Mouse (Mus musculus) gastrocnemius, postnatal 4 days (tissue): ENCODE measurements at regions not wholly inside any gene's neighbourhood (a gene's known extent, or its start where the extent isn't known, plus 50 kb on each side); places are given as distances from the start of the nearest gene placed in this dataset.

Experiments used
- DNase-seq, 2 experiments: peaks; one replicate each; pipeline ENCODE4 v3.0.0; 2021 to 2022; ENCODE audit warnings: low spot score in 2 of 2, mixed read lengths in 2 of 2

DNA sequence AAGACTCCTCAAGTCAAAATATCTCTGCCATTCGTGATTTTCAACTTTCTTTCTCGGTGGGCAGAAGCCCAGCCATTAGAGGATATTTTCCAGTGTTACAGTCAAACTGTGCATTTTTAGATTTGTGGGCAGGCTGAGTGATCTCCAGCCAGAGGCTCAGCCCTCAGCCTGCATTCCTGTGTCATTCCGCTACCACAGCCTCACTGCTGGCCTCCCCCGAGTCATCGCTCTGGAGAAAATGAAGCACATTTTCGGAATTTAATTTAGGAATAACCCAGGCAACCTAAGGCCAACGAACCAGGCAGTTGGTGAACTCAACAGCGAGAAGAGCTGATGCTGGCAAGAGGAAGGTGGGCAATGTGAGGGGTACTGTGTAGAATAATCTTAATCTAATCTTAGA lies 80.9 kb upstream of the Nudt7 start:
- no peak for DNase-seq

DNA sequence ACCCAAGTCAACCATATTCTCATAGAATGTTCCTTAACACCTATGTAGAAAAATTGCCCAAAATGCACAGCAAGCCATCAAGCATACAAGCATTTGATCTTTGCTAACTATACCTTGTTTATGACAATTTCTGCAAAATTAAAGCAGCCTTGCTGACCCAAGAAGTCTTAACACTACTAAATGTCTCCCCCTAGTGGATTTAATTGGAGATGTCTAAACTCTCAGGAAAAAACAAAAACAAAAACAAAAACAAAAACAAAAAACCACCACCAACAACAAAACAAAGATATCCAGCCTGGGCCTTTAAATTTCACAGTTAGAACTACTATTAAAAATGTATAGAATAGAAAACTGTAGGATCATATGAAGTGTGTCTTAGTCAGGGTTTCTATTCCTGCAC lies 69.8 kb upstream of the Nudt7 start:
- DNase-seq, result no peak

DNA sequence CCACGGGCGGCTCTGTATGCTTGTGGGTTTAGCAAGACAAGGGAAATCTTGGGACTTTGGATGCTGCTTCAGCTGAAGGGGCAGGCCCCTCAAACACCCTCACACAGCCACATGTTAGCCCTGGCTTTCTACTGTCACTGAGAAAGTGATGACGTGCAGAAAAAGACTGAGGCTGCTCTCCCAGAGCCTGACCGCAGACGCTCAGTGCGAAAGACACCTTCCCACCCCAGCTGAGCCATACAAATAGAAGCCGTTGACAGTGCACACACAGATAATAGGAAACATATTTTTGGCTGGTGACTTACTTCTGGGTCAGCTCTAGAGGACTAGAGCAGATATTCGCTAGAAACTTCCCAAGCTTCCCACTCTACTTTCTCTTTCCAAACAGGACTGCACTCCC lies 61.0 kb upstream of the Nudt7 start:
- DNase-seq, result no peak

DNA sequence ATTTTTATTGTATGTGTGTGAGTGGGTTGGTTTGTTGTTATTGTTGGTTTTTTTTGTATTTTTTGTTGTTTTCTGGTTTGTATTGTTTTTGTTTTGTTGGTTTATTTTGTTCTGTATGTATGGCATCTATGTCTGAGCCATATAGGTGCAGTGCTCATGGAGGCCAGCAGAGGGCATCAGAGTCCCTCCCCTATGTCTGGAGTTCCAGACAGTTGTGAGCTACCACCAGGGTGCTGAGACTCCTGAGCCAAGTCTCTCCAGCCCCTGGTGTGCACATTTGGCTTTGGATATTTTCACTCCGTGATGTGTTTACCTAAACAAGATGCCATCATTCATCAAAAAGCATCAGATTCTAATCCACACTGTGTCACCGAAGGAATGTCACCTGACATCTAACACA lies 59.2 kb upstream of the Nudt7 start:
- peak in 1 of 2 experiments; percentile 11 for DNase-seq

DNA sequence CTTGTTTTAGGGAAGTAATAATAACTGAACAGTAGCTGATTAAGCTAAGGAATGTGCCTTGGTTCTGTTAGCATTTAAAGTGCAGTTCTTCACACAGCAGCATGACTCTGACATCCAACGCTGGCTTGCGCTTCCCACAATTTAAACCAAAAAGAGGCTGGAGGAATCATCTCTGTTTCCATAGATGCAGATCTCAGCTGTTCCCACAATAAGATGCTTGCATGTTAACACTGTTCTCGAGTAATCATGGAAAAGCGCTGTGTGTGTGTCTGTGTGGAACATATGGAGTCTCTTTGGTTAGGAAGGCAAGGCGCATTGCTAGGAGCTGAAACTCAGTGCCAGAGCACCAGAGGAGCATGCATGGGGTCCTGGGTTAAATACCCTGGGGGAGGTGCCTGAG lies 56.7 kb upstream of the Nudt7 start:
- no peak for DNase-seq

DNA sequence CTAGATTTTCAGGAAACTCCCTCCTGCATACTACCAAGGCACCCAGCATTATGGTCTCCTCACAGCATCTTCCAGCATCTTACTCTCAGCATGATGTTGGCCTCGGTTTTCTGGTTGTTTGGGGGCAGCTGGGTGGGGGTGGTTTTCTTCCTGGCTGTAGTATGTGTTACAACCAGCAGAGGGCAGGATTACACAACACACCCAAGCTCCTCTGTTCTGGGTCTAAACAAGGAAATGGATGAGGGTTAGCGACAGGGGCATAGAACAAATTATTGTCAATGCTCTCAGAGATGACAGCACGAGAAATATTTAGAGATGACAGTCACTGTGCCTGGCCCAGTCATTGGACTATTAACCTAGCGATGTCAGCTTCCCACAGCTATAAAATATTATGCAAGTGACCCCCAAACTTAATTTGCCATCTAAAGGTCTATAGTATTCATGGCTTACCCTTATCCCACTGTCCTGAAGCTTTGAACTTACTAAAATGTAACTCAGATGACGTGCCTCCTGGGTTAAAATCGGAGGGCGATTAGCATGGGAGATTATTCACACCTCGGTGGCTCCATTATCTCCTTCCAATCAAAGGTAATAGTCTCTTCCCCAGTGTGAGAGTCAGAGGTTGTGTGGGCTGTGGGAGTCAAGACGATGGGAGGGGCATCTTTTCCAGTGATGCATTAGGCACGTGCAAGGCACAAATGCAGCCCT lies 52.2 kb upstream of the Nudt7 start:
- peak in 1 of 2 experiments; percentile 39 for DNase-seq

DNA sequence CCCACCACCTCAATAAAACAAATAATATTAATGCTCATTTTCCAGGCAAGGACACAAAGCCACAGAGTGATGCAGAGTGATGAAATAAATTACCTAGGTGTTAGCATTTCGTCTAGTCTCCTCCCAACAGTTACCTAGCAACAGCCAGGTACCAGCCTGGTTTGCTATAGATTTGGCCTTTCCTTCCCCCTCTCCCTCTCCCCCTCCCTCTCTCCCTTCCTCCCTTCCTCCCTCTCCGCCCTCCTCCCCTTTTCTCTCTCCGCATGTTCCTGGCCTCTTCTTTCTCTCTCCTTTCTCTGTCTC lies 51.6 kb upstream of the Nudt7 start:
- no peak for DNase-seq
